Mouse (Mus musculus) testis, adult 10 weeks (tissue): ENCODE data around the gene Elovl1. TPM values are rescaled to one million over a fixed set of nuclear protein-coding genes. Genes with fewer than 3 reads are reported as not detected.

ENCODE experiments used
- polyA plus RNA-seq: library from polyadenylated mRNA; stranded (reverse); fragments of 350-450 nt; fragmentation: Illumina TruSeq; extraction: RNeasy Lipid Tissue Mini Kit (QIAGEN cat#74804); gene quantifications from one replicate; pipeline ENCODE4 v1.2.3, GENCODE M21; 2014; ENCODE audit warnings: low read depth, low replicate concordance

The Elovl1 gene
- 2.8 TPM for polyA plus RNA-seq

GRCm38 (mm10) chr4:118427768-118428451 is at the start of gene Elovl1:
Elovl1 (plus strand) TSS chr4:118428093.

GRCm38 (mm10) chr4:118409142-118409900 is 18.6 kb upstream of the Elovl1 start, which contains the start of the genes Szt2 and Med8:
Szt2 (minus strand) TSS chr4:118409273.
Med8 (plus strand) TSS chr4:118409337.

GRCm38 (mm10) chr4:118436820-118437603 is 9.1 kb downstream of the Elovl1 start, which contains the start of gene Cdc20:
Cdc20 (minus strand) TSS chr4:118437352.

GRCm38 (mm10) chr4:118457345-118457975 is 29.6 kb downstream of the Elovl1 start, which contains the start of gene Mpl:
Mpl (minus strand) TSS chr4:118457513.

Other genes with a start within 250 kb of the Elovl1 start
- 2.2 TPM for gene Kdm4a, start 248.1 kb upstream of the Elovl1 start, polyA plus RNA-seq
- gene Ptprf, start 136.7 kb upstream of the Elovl1 start, polyA plus RNA-seq: 0.70 TPM
- 1.6 TPM for gene Szt2, start 18.8 kb upstream of the Elovl1 start, polyA plus RNA-seq
- gene Med8, start 18.8 kb upstream of the Elovl1 start, polyA plus RNA-seq: 38.6 TPM
- 23.1 TPM for gene Cdc20, start 9.3 kb downstream of the Elovl1 start, polyA plus RNA-seq
- not detected for gene Mpl, start 29.4 kb downstream of the Elovl1 start, polyA plus RNA-seq
- 0.18 TPM for gene Tie1, start 62.0 kb downstream of the Elovl1 start, polyA plus RNA-seq
- gene 2610528J11Rik, start 98.9 kb downstream of the Elovl1 start, polyA plus RNA-seq: not detected
- gene Tmem125, start 116.0 kb downstream of the Elovl1 start, polyA plus RNA-seq: not detected
- 92.6 TPM for gene Cfap57, start 192.7 kb downstream of the Elovl1 start, polyA plus RNA-seq
- gene Ebna1bp2, start 192.7 kb downstream of the Elovl1 start, polyA plus RNA-seq: 39.9 TPM
- gene Olfr62, start 230.9 kb downstream of the Elovl1 start, polyA plus RNA-seq: 0.25 TPM